Mouse (Mus musculus) testis, adult 2 months (tissue): ENCODE data around the gene Slc2a3. TPM values are rescaled to one million over a fixed set of nuclear protein-coding genes. Genes with fewer than 3 reads are reported as not detected.

Experiments
- H3K27ac ChIP-seq: fragments of 200-500 bp; 2 replicates; pipeline ENCODE4 v1.5.1; 2012; ENCODE audit warnings: low read depth, low read length; ENCODE audit not compliant: control insufficient read depth, insufficient read depth
- H3K27me3 ChIP-seq: fragments of 200-500 bp; 2 replicates; pipeline ENCODE4 v1.6.1; 2012; ENCODE audit warnings: mild to moderate bottlenecking, low read length, moderate library complexity; ENCODE audit not compliant: control insufficient read depth, insufficient read depth
- H3K36me3 ChIP-seq: fragments of 200-500 bp; 2 replicates; pipeline ENCODE4 v1.6.1; 2012; ENCODE audit warnings: mild to moderate bottlenecking, low read length; ENCODE audit not compliant: control insufficient read depth, insufficient read depth
- H3K4me1 ChIP-seq: fragments of 200-500 bp; 2 replicates; pipeline ENCODE4 v1.6.1; 2012; ENCODE audit warnings: low read length; ENCODE audit not compliant: control insufficient read depth, insufficient read depth
- H3K4me3 ChIP-seq: fragments of 200-500 bp; 2 replicates; pipeline ENCODE4 v1.5.1; 2012; ENCODE audit warnings: low read depth, mild to moderate bottlenecking, low read length, moderate library complexity, mixed read lengths; ENCODE audit not compliant: control insufficient read depth
- CTCF ChIP-seq: fragments of 200-500 bp; IDR thresholded peaks from 2 replicates; pipeline ENCODE4 v1.5.1; 2012; ENCODE audit warnings: low read depth, mild to moderate bottlenecking, inconsistent platforms, low read length, moderate library complexity; ENCODE audit not compliant: control insufficient read depth, insufficient read depth, insufficient replicate concordance
- POLR2A ChIP-seq: fragments of 200-500 bp; IDR thresholded peaks from 2 replicates; pipeline ENCODE4 v1.6.1; 2012; ENCODE audit warnings: low read depth, mild to moderate bottlenecking, inconsistent platforms, low read length, moderate library complexity; ENCODE audit not compliant: control insufficient read depth
- polyA plus RNA-seq: library from polyadenylated mRNA; depleted of rRNA; stranded (reverse); fragments of >200 nt; gene quantifications from 2 replicates; pipeline ENCODE4 v1.2.3, GENCODE M21; 2012

The Slc2a3 gene
- polyA plus RNA-seq, 1 experiment = 947 TPM

DNA sequence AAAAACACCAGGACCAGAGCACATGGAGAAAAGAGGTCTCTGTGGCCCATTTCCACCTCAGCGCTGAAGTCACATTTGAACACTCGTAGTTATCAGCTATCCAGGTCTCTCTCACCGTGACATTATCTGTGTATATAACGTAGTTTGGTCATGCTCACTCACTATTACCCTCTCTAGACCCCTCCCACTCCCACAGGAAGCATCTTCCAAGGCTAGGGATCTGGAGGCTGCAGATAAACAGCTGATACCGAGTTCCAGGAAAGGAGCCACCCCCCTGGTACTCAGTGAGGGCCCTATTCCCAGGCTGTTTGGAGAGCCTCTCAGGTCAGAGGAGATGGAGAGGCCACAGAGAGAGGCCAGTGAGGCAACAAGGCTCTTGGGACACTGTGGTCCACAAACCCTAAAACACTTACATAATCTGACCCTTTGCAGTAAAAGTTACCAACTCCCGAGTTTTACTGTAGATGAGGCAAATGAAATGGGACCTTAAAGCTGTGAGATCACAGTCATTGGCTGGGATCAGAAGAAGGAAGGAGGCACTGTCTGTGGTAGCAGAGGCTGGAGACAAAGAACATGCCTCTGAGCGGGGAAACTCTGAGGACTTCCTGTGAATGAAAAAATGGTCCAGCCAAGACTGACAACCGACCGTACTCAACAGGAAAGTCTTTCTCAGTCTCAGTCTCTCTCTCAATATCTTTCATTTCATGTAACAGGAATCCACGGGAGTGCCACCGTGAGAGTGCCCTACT, 38.3 kb downstream of the Slc2a3 start:
- Histone ChIP-seq H3K4me3 (peak overlapping the region; percentile 91), H3K4me1 (peaks cover 5% of the 10 kb centered on the region), H3K36me3 (no peaks in the 10 kb centered on the region; the same call in 1 of the 2 replicates), H3K27me3 (no peaks in the 10 kb centered on the region), H3K27ac (peak overlapping the region; percentile 45; the same call in 1 of the 2 replicates)
- no peak for TF ChIP-seq POLR2A
- TF ChIP-seq CTCF = no peak

DNA sequence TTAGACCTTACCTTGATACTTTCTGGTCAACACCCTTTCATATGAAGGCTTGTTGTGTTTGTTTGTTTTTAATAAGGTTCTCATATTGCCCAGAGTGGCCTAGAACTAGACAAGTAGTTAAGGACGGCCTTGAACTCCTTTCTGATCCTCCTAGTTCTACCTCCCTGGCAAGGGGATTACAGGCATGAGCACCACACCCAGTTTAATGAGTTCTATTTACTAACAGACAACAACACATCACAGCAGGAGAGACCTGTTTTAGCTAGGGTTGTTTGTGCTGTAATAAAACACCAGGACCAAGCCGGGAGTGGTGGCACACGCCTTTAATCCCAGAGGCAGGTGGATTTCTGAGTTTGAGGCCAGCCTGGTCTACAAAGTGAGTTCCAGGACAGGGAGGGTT, 39.0 kb downstream of the Slc2a3 start:
- Histone ChIP-seq H3K36me3 (no peaks in the 10 kb centered on the region; the same call in 1 of the 2 replicates), H3K4me3 (peak overlapping the region; percentile 91; the same call in 1 of the 2 replicates), H3K27me3 (no peaks in the 10 kb centered on the region), H3K27ac (peak overlapping the region; percentile 45; the same call in 1 of the 2 replicates), H3K4me1 (peaks cover 5% of the 10 kb centered on the region)
- TF ChIP-seq CTCF = no peak

DNA sequence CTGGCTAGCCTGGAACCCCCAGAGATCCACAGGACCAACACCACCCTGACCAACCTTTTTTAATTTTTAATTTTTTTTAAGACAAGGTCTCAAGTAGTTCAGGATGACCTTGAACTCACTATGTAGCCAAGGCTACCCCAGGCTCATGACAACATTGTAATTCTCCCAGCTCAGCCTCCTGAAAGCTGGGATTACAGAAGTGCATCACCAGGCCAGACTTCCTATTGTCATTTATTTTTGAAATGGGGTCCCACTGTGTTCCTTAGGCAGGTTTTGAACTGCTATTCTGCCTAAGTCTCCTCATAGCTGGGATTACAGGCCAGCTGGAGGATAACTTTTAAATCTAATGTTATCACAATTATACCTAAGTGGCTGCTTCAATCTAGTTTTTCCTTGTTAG, 39.5 kb downstream of the Slc2a3 start:
- Histone ChIP-seq H3K27ac (no peak overlapping the region), H3K4me3 (no peak overlapping the region; the same call in 1 of the 2 replicates), H3K4me1 (peaks cover 5% of the 10 kb centered on the region), H3K27me3 (no peaks in the 10 kb centered on the region), H3K36me3 (no peaks in the 10 kb centered on the region; the same call in 1 of the 2 replicates)
- no peak for TF ChIP-seq CTCF
- TF ChIP-seq POLR2A = no peak

DNA sequence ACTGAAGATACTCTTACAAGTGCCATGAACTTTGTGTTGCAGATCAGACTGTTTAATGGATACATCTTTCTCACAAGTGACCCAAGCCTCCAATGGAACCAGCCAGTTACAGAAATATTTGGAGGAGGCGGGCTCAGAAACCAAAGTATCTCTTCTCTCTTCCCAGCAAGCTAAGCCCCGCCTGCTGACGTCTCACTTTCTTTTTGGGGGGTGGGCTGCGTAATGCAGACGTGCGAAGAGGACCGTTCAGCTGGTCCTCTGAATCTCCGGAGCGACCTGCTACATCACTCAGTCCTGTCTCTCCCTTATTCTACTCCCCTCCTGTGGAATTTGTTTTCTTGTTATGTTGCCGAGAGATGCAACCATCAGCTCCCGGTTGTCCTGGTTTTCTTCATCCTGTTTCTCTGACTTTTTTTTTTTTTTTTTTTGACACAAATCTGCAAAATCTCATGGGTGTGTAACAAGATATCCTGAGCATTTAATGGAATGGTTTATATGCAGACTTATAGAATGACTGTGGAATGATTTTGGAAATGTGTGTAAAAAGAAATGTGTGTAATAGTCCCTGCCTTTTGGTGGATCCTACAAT, 40.3 kb downstream of the Slc2a3 start:
- peak overlapping the region; percentile 10; the same call in 1 of the 2 replicates for H3K27ac ChIP-seq
- H3K27me3 ChIP-seq = no peaks in the 10 kb centered on the region
- no peaks in the 10 kb centered on the region; the same call in 1 of the 2 replicates for H3K36me3 ChIP-seq
- H3K4me3 ChIP-seq = peak overlapping the region; percentile 83
- TF ChIP-seq CTCF (no peak), POLR2A (no peak)
- H3K4me1 ChIP-seq = peaks cover 5% of the 10 kb centered on the region

DNA sequence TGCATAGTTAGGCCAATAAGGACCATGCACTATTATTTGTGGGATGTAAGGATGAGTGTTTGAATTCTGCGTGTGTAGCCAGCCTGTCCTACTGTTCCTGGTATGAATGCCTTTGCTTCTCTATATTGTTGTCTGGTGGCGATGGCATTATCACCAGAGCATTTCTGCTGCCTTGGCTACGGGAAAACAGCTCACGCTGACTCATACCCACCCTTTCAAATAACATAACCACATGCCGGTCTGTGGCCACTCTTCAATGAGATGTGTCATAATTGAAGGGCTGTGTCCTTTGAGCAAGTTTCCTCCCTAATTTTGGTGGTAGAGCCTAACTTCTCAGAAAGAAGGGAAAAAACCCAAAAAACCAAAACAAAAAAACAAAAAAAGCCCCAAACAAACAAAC, 42.7 kb downstream of the Slc2a3 start:
- Histone ChIP-seq H3K4me1 (peaks cover 2% of the 10 kb centered on the region), H3K4me3 (no peak overlapping the region), H3K36me3 (no peaks in the 10 kb centered on the region; the same call in 1 of the 2 replicates), H3K27ac (no peak overlapping the region), H3K27me3 (no peaks in the 10 kb centered on the region)
- TF ChIP-seq CTCF (no peak), POLR2A (no peak)

DNA sequence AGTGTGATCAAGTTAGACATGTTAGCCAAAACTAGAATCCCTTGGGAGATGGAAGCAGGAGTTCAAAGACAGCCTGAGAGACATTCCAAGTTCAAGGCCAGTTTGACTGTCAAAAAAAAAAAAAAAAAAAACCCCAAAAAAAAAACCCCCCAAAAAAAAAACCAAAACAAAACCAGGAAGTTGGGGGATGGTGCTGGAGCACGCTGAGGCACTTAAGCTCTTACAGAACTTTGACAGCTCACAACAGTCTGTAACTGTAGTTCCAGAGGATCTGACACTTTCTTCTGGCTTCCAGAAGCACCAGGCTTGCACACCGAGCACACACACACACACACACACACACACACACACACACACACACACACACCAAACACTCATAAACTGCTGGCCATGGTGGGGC, 45.5 kb downstream of the Slc2a3 start:
- no peaks in the 10 kb centered on the region for H3K4me1 ChIP-seq

DNA sequence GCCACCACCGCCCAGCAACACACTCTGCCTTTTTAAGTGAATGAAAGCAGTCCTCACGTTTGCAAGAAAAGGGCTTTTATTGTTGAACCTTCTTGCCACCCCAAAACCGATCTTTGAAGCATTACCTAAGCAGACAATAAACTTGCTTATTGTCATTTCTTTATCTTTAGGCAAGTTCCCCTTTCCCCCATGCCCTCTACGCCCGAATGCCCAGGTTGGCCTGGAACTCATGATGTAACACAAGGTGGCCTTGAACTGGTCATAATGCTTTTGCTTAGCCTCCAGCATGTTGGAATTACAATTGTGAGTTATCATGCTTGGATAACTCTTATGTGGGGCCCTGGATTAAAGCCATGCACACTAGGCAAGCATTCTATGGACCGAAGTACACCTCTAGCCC, 50.9 kb downstream of the Slc2a3 start:
- H3K27me3 ChIP-seq = no peaks in the 10 kb centered on the region

More for the DNA sequence above, 45.5 kb downstream of the Slc2a3 start:
- no peak for TF ChIP-seq POLR2A
- no peak for TF ChIP-seq CTCF
- Histone ChIP-seq H3K27me3 (no peaks in the 10 kb centered on the region), H3K4me3 (no peak overlapping the region), H3K27ac (no peak overlapping the region), H3K36me3 (no peaks in the 10 kb centered on the region)

More for the DNA sequence above, 50.9 kb downstream of the Slc2a3 start:
- Histone ChIP-seq H3K4me3 (no peak overlapping the region), H3K27ac (no peak overlapping the region), H3K36me3 (no peaks in the 10 kb centered on the region), H3K4me1 (no peaks in the 10 kb centered on the region)
- no peak for TF ChIP-seq POLR2A
- TF ChIP-seq CTCF = no peak
